Mouse (Mus musculus): ENCODE measurements around the gene Trip10. TPM values are rescaled to one million over a fixed set of nuclear protein-coding genes. Genes with fewer than 3 reads are reported as not detected.

Gene Trip10
- polyA plus RNA-seq, 1 experiment from 2014 or later, result 27.2 TPM

- Histone ChIP-seq H3K9ac (replicated peaks; ENCODE audit: low read length) (no peak overlapping the region), H3K4me1 (ENCODE audit: control insufficient read depth, insufficient read depth, low read length) (no peaks in the 10 kb centered on the region), H3K4me2 (ENCODE audit: low read depth, low read length) (no peak overlapping the region), H3K9me3 (replicated peaks; ENCODE audit: control insufficient read depth, low read length) (no peaks in the 10 kb centered on the region), H3K36me3 (replicated peaks; ENCODE audit: control insufficient read depth, insufficient read depth, low read depth, low read length) (no peaks in the 10 kb centered on the region), H3K27ac (replicated peaks; ENCODE audit: low read depth, low read length) (no peak overlapping the region), H3K4me3 (ENCODE audit: low read depth, low read length) (no peak overlapping the region), H3K27me3 (ENCODE audit: control insufficient read depth, insufficient read depth, low read length) (no peaks in the 10 kb centered on the region)
- WGBS, result 95% methylated on average over 9 of the region's 9 CpGs
- no peak for DNase-seq (ENCODE audit: low spot score)
- no peak for ATAC-seq (replicated peaks; ENCODE audit: insufficient number of reproducible peaks, low FRiP score, low TSS enrichment, low read depth)
These were observed 43.7 kb downstream of the Trip10 start for GRCm38 (mm10) chr17:57292968-57293367.

DNA sequence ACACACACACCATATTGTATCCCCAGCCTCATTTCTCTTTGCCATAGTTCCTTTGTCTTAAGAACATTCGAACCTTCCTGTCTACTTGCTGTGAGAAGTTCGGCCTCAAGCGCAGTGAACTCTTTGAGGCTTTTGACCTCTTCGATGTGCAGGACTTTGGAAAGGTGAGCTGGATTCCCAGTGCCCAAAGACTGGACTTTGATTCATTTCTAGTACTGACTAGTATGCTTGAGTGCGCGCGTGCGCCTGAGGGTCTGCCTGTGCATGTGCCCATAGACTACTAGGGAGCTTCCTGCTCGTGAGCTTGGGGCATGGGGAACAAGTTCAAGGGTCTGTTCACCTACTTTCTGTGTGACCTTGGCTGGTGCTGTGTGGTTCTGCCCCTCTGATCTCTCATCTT is 46.7 kb downstream of the Trip10 start:
- no peak for DNase-seq (ENCODE audit: low spot score)
- no peaks in the 10 kb centered on the region for H3K9me3 ChIP-seq (replicated peaks; ENCODE audit: control insufficient read depth, low read length)
- H3K27me3 ChIP-seq (ENCODE audit: control insufficient read depth, insufficient read depth, low read length), result no peaks in the 10 kb centered on the region
- no peak overlapping the region for H3K9ac ChIP-seq (replicated peaks; ENCODE audit: low read length)
- H3K27ac ChIP-seq (replicated peaks; ENCODE audit: low read depth, low read length), result no peak overlapping the region
- WGBS, result 91% methylated on average over 9 of the region's 9 CpGs
- H3K36me3 ChIP-seq (replicated peaks; ENCODE audit: control insufficient read depth, insufficient read depth, low read depth, low read length), result no peaks in the 10 kb centered on the region
- H3K4me3 ChIP-seq (ENCODE audit: low read depth, low read length), result no peak overlapping the region
- no peak overlapping the region for H3K4me2 ChIP-seq (ENCODE audit: low read depth, low read length)
- no peaks in the 10 kb centered on the region for H3K4me1 ChIP-seq (ENCODE audit: control insufficient read depth, insufficient read depth, low read length)
- ATAC-seq (replicated peaks; ENCODE audit: insufficient number of reproducible peaks, low FRiP score, low TSS enrichment, low read depth), result no peak

GRCm38 (mm10) chr17:57297040-57297439 is 47.8 kb downstream of the Trip10 start:
- Histone ChIP-seq H3K9ac (replicated peaks; ENCODE audit: low read length) (no peak overlapping the region), H3K36me3 (replicated peaks; ENCODE audit: control insufficient read depth, insufficient read depth, low read depth, low read length) (no peaks in the 10 kb centered on the region), H3K4me2 (ENCODE audit: low read depth, low read length) (no peak overlapping the region), H3K4me1 (ENCODE audit: control insufficient read depth, insufficient read depth, low read length) (no peaks in the 10 kb centered on the region), H3K27me3 (ENCODE audit: control insufficient read depth, insufficient read depth, low read length) (no peaks in the 10 kb centered on the region), H3K9me3 (replicated peaks; ENCODE audit: control insufficient read depth, low read length) (no peaks in the 10 kb centered on the region), H3K27ac (replicated peaks; ENCODE audit: low read depth, low read length) (no peak overlapping the region), H3K4me3 (ENCODE audit: low read depth, low read length) (no peak overlapping the region)
- ATAC-seq (replicated peaks; ENCODE audit: insufficient number of reproducible peaks, low FRiP score, low TSS enrichment, low read depth), result no peak
- WGBS, result 86% methylated on average over 12 of the region's 12 CpGs
- no peak for DNase-seq (ENCODE audit: low spot score)

- Histone ChIP-seq H3K4me2 (ENCODE audit: low read depth, low read length) (no peak overlapping the region), H3K27me3 (ENCODE audit: control insufficient read depth, insufficient read depth, low read length) (no peaks in the 10 kb centered on the region), H3K9ac (replicated peaks; ENCODE audit: low read length) (no peak overlapping the region), H3K4me3 (ENCODE audit: low read depth, low read length) (no peak overlapping the region), H3K36me3 (replicated peaks; ENCODE audit: control insufficient read depth, insufficient read depth, low read depth, low read length) (no peaks in the 10 kb centered on the region), H3K4me1 (ENCODE audit: control insufficient read depth, insufficient read depth, low read length) (no peaks in the 10 kb centered on the region), H3K27ac (replicated peaks; ENCODE audit: low read depth, low read length) (no peak overlapping the region), H3K9me3 (replicated peaks; ENCODE audit: control insufficient read depth, low read length) (no peaks in the 10 kb centered on the region)
- WGBS, result 64% methylated on average over 4 of the region's 4 CpGs
- ATAC-seq (replicated peaks; ENCODE audit: insufficient number of reproducible peaks, low FRiP score, low TSS enrichment, low read depth), result no peak
- no peak for DNase-seq (ENCODE audit: low spot score)
These were observed 56.3 kb downstream of the Trip10 start for GRCm38 (mm10) chr17:57305593-57305992.

DNA sequence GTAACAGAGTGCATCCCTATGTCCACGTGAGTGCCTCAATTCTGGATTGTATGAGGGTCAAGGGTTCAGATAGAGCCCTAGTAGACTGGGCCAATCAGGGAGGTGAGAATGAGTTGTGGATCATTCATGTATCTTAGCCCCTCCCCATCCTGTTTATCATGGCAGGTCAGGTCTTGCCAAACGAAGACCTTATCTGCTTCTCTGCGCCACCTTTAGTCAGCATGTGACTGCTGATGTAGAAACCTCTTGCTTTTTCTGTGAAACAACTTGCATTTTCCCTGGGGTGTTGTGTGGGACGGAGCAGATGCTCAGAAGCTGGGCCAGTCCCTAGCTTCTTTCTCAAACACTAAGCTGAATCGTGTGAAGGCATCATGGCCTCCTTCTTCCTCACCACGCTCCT is 57.8 kb downstream of the Trip10 start:
- Histone ChIP-seq H3K9ac (replicated peaks; ENCODE audit: low read length) (no peak overlapping the region), H3K4me3 (ENCODE audit: low read depth, low read length) (no peak overlapping the region), H3K9me3 (replicated peaks; ENCODE audit: control insufficient read depth, low read length) (no peaks in the 10 kb centered on the region), H3K27me3 (ENCODE audit: control insufficient read depth, insufficient read depth, low read length) (no peaks in the 10 kb centered on the region), H3K27ac (replicated peaks; ENCODE audit: low read depth, low read length) (no peak overlapping the region), H3K4me2 (ENCODE audit: low read depth, low read length) (no peak overlapping the region), H3K36me3 (replicated peaks; ENCODE audit: control insufficient read depth, insufficient read depth, low read depth, low read length) (no peaks in the 10 kb centered on the region), H3K4me1 (ENCODE audit: control insufficient read depth, insufficient read depth, low read length) (no peaks in the 10 kb centered on the region)
- ATAC-seq (replicated peaks; ENCODE audit: insufficient number of reproducible peaks, low FRiP score, low TSS enrichment, low read depth), result no peak
- WGBS, result 82% methylated on average over 6 of the region's 6 CpGs
- DNase-seq (ENCODE audit: low spot score), result no peak

DNA sequence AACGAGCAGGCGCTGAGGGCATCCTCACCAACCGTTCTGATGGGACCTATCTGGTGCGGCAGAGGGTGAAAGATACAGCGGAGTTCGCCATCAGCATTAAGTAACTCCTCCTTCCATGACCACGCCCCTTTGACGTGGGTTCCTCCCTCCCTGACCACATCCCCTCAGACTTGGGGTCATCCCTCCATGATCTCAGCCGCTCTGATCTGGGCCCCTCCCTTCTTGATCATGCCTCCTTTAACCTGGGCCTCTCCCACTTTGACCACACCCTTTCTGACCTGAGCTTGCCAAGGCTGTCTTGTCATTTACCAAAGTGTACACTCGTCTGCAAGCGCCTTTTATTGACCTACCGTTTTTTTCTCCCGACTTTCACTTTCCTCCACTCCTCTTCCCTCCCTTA is 62.5 kb downstream of the Trip10 start:
- ATAC-seq (replicated peaks; ENCODE audit: insufficient number of reproducible peaks, low FRiP score, low TSS enrichment, low read depth), result no peak
- no peak for DNase-seq (ENCODE audit: low spot score)
- WGBS, result 27% methylated on average over 13 of the region's 13 CpGs

More for the DNA sequence above, 62.5 kb downstream of the Trip10 start:
- Histone ChIP-seq H3K9ac (replicated peaks; ENCODE audit: low read length) (no peak overlapping the region), H3K9me3 (replicated peaks; ENCODE audit: control insufficient read depth, low read length) (no peaks in the 10 kb centered on the region), H3K4me2 (ENCODE audit: low read depth, low read length) (no peak overlapping the region), H3K27me3 (ENCODE audit: control insufficient read depth, insufficient read depth, low read length) (no peaks in the 10 kb centered on the region), H3K36me3 (replicated peaks; ENCODE audit: control insufficient read depth, insufficient read depth, low read depth, low read length) (no peaks in the 10 kb centered on the region), H3K4me3 (ENCODE audit: low read depth, low read length) (no peak overlapping the region), H3K4me1 (ENCODE audit: control insufficient read depth, insufficient read depth, low read length) (no peaks in the 10 kb centered on the region), H3K27ac (replicated peaks; ENCODE audit: low read depth, low read length) (no peak overlapping the region)

Small RNAs within 50 kb of the gene (microRNA-seq; reads per million reads assigned to microRNA genes)
- not detected for gene Mir6978 (ENCODE audit: borderline number of aligned reads)

Other genes starting within 250 kb of the Trip10 start
- not detected in 2 replicates for gene Pspn, start 249.4 kb upstream of the Trip10 start, polyA plus RNA-seq (2014; fragmentation: Nextera tagmentation; extraction: Ambion mirVana)
- 70.1 and 71.1 TPM in 2 replicates for gene Gtf2f1, start 238.2 kb upstream of the Trip10 start, polyA plus RNA-seq (2014; fragmentation: Nextera tagmentation; extraction: Ambion mirVana)
- 0.18 TPM in 1 of 2 replicates, not detected in the other for gene Gm17949, start 238.0 kb upstream of the Trip10 start, polyA plus RNA-seq (2014; fragmentation: Nextera tagmentation; extraction: Ambion mirVana)
- 38.7 and 40.0 TPM in 2 replicates for gene Khsrp, start 217.9 kb upstream of the Trip10 start, polyA plus RNA-seq (2014; fragmentation: Nextera tagmentation; extraction: Ambion mirVana)
- not detected in 2 replicates for gene Slc25a41, start 207.8 kb upstream of the Trip10 start, polyA plus RNA-seq (2014; fragmentation: Nextera tagmentation; extraction: Ambion mirVana)
- gene Crb3, start 190.3 kb upstream of the Trip10 start, polyA plus RNA-seq (2014; fragmentation: Nextera tagmentation; extraction: Ambion mirVana), result 5.1 and 5.3 TPM in 2 replicates
- 7.1 and 7.3 TPM in 2 replicates for gene Slc25a23, start 189.6 kb upstream of the Trip10 start, polyA plus RNA-seq (2014; fragmentation: Nextera tagmentation; extraction: Ambion mirVana)
- gene Dennd1c, start 170.9 kb upstream of the Trip10 start, polyA plus RNA-seq (2014; fragmentation: Nextera tagmentation; extraction: Ambion mirVana), result 1.5 and 1.6 TPM in 2 replicates
- 39.9 and 51.6 TPM in 2 replicates for gene Tubb4a, start 161.7 kb upstream of the Trip10 start, polyA plus RNA-seq (2014; fragmentation: Nextera tagmentation; extraction: Ambion mirVana)
- 5.2 and 5.6 TPM in 2 replicates for gene Tnfsf9, start 144.1 kb upstream of the Trip10 start, polyA plus RNA-seq (2014; fragmentation: Nextera tagmentation; extraction: Ambion mirVana)
- gene Cd70, start 99.7 kb upstream of the Trip10 start, polyA plus RNA-seq (2014; fragmentation: Nextera tagmentation; extraction: Ambion mirVana), result not detected in 2 replicates
- gene Tnfsf14, start 55.3 kb upstream of the Trip10 start, polyA plus RNA-seq (2014; fragmentation: Nextera tagmentation; extraction: Ambion mirVana), result 0.25 TPM in 1 of 2 replicates, not detected in the other
- gene C3, start 21.3 kb upstream of the Trip10 start, polyA plus RNA-seq (2014; fragmentation: Nextera tagmentation; extraction: Ambion mirVana), result 0.35 and 0.46 TPM in 2 replicates
- 26.9 and 27.6 TPM in 2 replicates for gene Gpr108, start 1.0 kb upstream of the Trip10 start, polyA plus RNA-seq (2014; fragmentation: Nextera tagmentation; extraction: Ambion mirVana)
- 2.3 and 2.7 TPM in 2 replicates for gene Vav1, start 29.6 kb downstream of the Trip10 start, polyA plus RNA-seq (2014; fragmentation: Nextera tagmentation; extraction: Ambion mirVana)
- gene Adgre1, start 109.2 kb downstream of the Trip10 start, polyA plus RNA-seq (2014; fragmentation: Nextera tagmentation; extraction: Ambion mirVana), result 4.3 and 5.2 TPM in 2 replicates

Data from embryonic facial prominence, embryonic 11.5 days (tissue).